Mouse (Mus musculus): Measurements from ENCODE around the gene Zfp507. TPM values are rescaled to one million over a fixed set of nuclear protein-coding genes. Genes with fewer than 3 reads are reported as not detected.

The Zfp507 gene
- polyA plus RNA-seq, 1 experiment, result 2.4 TPM

DNA sequence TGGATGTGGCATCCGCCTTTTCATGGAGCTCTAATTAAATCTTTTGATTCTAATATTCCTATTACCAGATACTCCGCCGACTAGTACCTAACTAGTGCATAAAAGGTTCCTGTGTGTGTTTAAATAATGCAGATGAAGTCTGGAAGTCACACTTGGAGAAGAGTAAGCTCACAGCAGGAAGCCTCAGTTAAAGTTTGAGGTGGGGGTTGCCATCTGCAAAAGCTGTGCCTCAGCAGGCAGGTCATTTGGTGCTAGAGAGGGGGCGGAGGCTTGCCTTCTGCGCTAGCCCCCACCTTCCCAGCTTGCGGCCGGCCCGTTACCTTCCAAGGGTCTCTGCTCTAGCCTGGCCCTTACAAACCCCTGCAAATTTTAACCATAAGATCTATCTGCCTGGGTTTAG, 11.9 kb downstream of the Zfp507 start:
- Histone ChIP-seq H3K4me3 (replicated peaks) (no peak overlapping the region), H3K9me3 (no peaks in the 10 kb centered on the region), H3K36me3 (replicated peaks; ENCODE audit: low read length) (peaks cover 94% of the 10 kb centered on the region), H3K4me1 (peaks cover 66% of the 10 kb centered on the region), H3K27me3 (replicated peaks) (peaks cover 7% of the 10 kb centered on the region)
- no peak for TF ChIP-seq GATA1 (IDR thresholded peaks at IDR 0.05; ENCODE audit: borderline replicate concordance, low read length)
- no peak for TF ChIP-seq FLI1 (IDR thresholded peaks at IDR 0.05; ENCODE audit: low read length)

DNA sequence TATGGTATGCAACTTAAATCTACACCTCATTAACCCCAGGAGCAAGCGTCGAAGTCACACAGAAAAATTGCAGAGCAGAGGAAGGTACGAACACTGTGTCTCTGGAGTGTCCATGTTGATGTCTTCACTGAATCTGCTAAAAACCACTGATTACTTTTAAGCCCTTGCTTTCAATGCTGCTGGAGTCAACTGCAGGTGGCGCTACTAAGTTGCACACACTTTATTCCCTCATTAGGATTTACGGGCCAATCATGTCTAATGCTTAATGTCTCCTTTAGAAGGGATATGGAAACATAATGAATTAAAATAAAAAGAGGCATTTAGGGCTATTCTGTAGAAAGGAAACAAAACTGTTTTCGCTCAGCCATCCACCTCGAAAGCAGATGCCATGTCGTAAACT, 12.6 kb downstream of the Zfp507 start:
- peaks cover 7% of the 10 kb centered on the region for H3K27me3 ChIP-seq (replicated peaks)
- TF ChIP-seq GATA1 (IDR thresholded peaks at IDR 0.05; ENCODE audit: borderline replicate concordance, low read length) (no peak), FLI1 (IDR thresholded peaks at IDR 0.05; ENCODE audit: low read length) (no peak)
- no peaks in the 10 kb centered on the region for H3K9me3 ChIP-seq
- H3K4me3 ChIP-seq (replicated peaks), result no peak overlapping the region
- peaks cover 58% of the 10 kb centered on the region for H3K4me1 ChIP-seq
- peaks cover 98% of the 10 kb centered on the region for H3K36me3 ChIP-seq (replicated peaks; ENCODE audit: low read length)

DNA sequence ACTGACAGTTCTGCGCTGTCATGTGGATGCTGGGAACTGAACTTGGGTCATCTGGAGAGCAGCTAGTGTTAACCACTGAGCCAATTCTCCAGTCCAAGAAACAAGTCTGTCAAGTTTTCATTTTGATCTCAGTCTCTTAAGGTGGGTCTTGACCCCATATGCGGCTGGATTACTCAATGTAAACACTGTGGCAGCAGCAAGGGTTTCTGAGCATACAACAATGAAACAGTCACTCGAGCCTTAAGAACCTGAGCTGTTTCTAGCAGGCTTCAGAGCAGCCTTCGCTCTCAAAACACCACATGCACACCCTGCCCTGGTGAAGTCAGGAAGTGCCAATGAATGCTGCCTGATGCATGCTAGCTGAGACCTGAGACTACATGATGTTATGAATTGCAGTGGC, 17.2 kb downstream of the Zfp507 start:
- no peaks in the 10 kb centered on the region for H3K9me3 ChIP-seq
- no peaks in the 10 kb centered on the region for H3K27me3 ChIP-seq (replicated peaks)
- no peak for TF ChIP-seq FLI1 (IDR thresholded peaks at IDR 0.05; ENCODE audit: low read length)
- TF ChIP-seq GATA1 (IDR thresholded peaks at IDR 0.05; ENCODE audit: borderline replicate concordance, low read length), result no peak
- H3K4me3 ChIP-seq (replicated peaks), result no peak overlapping the region
- H3K36me3 ChIP-seq (replicated peaks; ENCODE audit: low read length), result peaks cover 99% of the 10 kb centered on the region
- peaks cover 19% of the 10 kb centered on the region for H3K4me1 ChIP-seq

DNA sequence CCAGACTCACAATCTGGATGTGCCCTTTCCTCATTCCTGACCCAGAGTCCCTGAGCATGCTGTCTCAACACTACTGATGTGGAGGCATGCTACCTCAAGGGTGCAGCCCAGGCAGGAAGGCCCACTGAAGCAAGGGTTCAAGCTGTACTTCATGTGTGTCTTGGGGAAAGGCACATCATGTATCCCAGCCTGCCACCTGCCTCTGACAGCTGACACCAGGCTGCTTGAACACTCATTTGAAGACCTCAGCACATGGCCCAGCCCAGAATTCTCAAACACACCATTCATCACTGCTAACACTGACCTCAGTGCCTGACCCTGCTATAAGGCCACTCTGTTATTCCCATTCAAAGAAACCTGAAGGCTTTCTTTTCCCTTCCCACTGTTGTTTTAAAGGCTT, 20.6 kb downstream of the Zfp507 start:
- no peaks in the 10 kb centered on the region for H3K27me3 ChIP-seq (replicated peaks)
- H3K4me1 ChIP-seq, result peaks cover 5% of the 10 kb centered on the region; the same call in 1 of the 2 replicates
- peaks cover 95% of the 10 kb centered on the region for H3K36me3 ChIP-seq (replicated peaks; ENCODE audit: low read length)
- H3K9me3 ChIP-seq, result no peaks in the 10 kb centered on the region
- peak overlapping the region; percentile 53 for H3K4me3 ChIP-seq (replicated peaks)
- no peak for TF ChIP-seq GATA1 (IDR thresholded peaks at IDR 0.05; ENCODE audit: borderline replicate concordance, low read length)
- TF ChIP-seq FLI1 (IDR thresholded peaks at IDR 0.05; ENCODE audit: low read length), result no peak

DNA sequence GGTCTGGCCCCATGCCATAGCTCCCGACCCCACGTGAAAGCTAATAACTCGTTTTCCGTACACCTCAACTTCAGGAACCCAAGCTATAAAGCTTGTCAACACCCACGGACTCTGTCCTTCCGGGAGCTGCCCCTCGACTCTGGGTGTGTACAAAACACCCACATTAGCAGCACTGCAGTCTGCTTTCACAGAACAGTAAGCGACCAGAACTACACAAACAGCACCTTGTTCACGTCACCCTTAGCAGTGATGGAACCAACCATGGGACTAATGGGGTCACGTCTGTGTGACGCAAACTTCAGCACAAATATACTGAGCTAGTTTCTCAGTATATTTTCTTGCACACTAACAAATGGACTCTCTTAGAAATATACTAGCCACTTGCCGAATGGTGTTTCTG, 28.7 kb downstream of the Zfp507 start:
- Histone ChIP-seq H3K4me1 (0 out of 2 replicates have a peak, but pooled peaks cover 3% of the 10 kb centered on the region), H3K4me3 (replicated peaks) (no peak overlapping the region), H3K27me3 (replicated peaks) (no peaks in the 10 kb centered on the region), H3K9me3 (no peaks in the 10 kb centered on the region), H3K36me3 (replicated peaks; ENCODE audit: low read length) (peaks cover 78% of the 10 kb centered on the region)
- no peak for TF ChIP-seq FLI1 (IDR thresholded peaks at IDR 0.05; ENCODE audit: low read length)
- no peak for TF ChIP-seq GATA1 (IDR thresholded peaks at IDR 0.05; ENCODE audit: borderline replicate concordance, low read length)

DNA sequence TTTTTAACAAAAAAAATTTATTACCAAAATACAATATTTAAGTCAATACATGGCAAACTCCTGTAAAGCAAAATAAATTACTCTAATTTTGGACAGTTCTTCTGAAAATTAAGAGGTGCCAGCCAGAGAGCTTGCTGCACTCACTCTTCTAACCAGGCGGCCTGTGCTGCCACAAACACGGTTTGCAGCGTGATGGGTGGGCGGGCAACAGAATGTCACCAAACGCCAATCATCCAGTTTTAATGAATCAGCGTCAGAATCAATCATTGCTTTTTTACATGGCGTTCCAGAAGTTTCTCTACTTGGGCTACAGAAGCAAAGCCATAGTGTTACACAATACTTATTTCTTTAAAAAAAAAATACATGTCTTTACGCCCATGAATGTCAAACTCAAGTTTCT, 30.5 kb downstream of the Zfp507 start:
- TF ChIP-seq FLI1 (IDR thresholded peaks at IDR 0.05; ENCODE audit: low read length) (no peak), GATA1 (IDR thresholded peaks at IDR 0.05; ENCODE audit: borderline replicate concordance, low read length) (no peak)
- peaks cover 64% of the 10 kb centered on the region for H3K36me3 ChIP-seq (replicated peaks; ENCODE audit: low read length)

DNA sequence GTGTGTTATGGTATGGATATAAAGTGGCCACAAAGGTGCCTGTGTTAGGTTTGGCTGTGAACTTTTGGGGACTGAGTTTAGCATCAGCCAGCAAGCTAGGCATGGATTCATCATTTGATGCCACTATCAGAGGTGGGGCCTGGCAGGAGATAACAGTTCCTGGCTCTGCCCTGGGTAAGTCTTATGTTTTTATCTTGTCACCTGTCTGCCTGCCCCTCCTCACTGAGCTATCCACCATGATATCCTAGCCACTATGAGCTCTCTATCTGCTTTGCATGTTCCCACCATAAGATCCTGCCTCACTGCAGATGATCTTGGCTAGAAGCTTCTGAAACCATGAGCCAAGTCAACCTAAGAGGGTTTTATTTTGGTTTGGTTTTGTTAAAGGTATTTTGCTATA, 31.7 kb downstream of the Zfp507 start:
- H3K4me3 ChIP-seq (replicated peaks), result no peak overlapping the region
- TF ChIP-seq FLI1 (IDR thresholded peaks at IDR 0.05; ENCODE audit: low read length), result no peak
- TF ChIP-seq GATA1 (IDR thresholded peaks at IDR 0.05; ENCODE audit: borderline replicate concordance, low read length), result no peak
- no peaks in the 10 kb centered on the region for H3K9me3 ChIP-seq
- peaks cover 6% of the 10 kb centered on the region for H3K27me3 ChIP-seq (replicated peaks)
- H3K36me3 ChIP-seq (replicated peaks; ENCODE audit: low read length), result peaks cover 54% of the 10 kb centered on the region
- 0 out of 2 replicates have a peak, but pooled peaks cover 3% of the 10 kb centered on the region for H3K4me1 ChIP-seq

More for the DNA sequence above, 30.5 kb downstream of the Zfp507 start:
- Histone ChIP-seq H3K9me3 (no peaks in the 10 kb centered on the region), H3K27me3 (replicated peaks) (peaks cover 3% of the 10 kb centered on the region), H3K4me1 (0 out of 2 replicates have a peak, but pooled peaks cover 3% of the 10 kb centered on the region), H3K4me3 (replicated peaks) (no peak overlapping the region)

DNA sequence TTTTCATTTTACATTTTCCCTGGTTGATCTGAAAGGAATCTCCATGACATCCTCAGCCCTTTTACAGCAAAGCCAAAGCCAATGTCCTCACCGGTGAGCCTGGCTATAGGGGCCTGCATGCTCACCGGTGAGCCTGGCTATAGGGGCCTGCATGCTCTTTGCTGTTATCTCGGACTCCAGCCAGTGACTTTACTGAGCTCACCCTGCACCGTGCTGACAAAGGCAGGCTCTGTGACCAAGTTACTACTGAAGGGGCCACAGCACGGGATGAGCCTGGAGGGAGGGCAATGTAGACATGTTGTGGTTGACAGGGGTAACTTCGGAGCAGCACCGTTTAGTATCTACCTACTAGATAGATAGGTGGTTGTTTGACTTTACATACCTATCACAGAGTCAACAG, 32.7 kb downstream of the Zfp507 start:
- peaks cover 10% of the 10 kb centered on the region for H3K27me3 ChIP-seq (replicated peaks)
- peaks cover 44% of the 10 kb centered on the region for H3K36me3 ChIP-seq (replicated peaks; ENCODE audit: low read length)
- no peak for TF ChIP-seq GATA1 (IDR thresholded peaks at IDR 0.05; ENCODE audit: borderline replicate concordance, low read length)
- TF ChIP-seq FLI1 (IDR thresholded peaks at IDR 0.05; ENCODE audit: low read length), result no peak
- H3K9me3 ChIP-seq, result no peaks in the 10 kb centered on the region
- H3K4me3 ChIP-seq (replicated peaks), result no peak overlapping the region
- H3K4me1 ChIP-seq, result 0 out of 2 replicates have a peak, but pooled peaks cover 3% of the 10 kb centered on the region

DNA sequence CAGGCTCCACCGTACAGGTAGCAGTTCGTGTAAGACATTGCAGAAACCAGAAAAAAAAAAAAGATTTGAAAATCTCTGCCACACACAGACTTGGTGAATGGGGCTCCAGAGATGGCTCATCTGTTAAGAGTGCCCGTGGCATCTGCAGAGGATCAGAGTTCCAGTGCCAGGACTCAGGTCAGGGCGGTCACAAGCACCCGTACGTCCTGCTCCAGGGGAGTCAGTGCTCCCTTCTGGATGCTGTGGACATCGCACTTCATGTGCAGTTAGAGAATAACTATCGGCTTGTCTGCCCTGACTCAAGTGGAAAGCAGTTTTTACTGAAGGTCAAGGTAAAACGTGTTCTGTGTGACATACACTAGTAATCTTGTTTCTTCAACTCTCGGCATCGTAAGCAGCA, 38.3 kb downstream of the Zfp507 start:
- Histone ChIP-seq H3K27me3 (replicated peaks) (peaks cover 19% of the 10 kb centered on the region), H3K4me3 (replicated peaks) (no peak overlapping the region), H3K4me1 (no peaks in the 10 kb centered on the region), H3K36me3 (replicated peaks; ENCODE audit: low read length) (no peaks in the 10 kb centered on the region), H3K9me3 (peaks cover 20% of the 10 kb centered on the region)
- TF ChIP-seq GATA1 (IDR thresholded peaks at IDR 0.05; ENCODE audit: borderline replicate concordance, low read length), result no peak

DNA sequence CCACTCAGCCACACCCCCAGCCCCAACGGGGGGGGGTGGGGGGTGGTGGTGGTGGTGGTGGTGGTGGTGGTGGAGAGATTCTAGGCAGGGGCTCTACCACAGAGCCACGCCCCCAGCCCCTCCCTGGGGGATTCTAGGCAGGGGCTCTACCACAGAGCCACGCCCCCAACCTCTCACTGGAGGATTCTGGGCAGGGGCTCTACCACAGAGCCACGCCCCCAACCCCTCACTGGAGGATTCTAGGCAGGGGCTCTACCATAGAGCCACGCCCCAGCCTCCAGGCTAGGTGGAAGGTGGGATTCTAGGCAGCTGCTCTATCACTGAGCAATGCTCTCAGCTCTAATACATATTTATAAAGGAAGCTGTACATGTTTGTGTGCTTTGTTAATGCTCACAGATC, 41.0 kb downstream of the Zfp507 start:
- Histone ChIP-seq H3K9me3 (peaks cover 20% of the 10 kb centered on the region), H3K4me1 (peaks cover 6% of the 10 kb centered on the region; the same call in 1 of the 2 replicates), H3K27me3 (replicated peaks) (peaks cover 14% of the 10 kb centered on the region), H3K36me3 (replicated peaks; ENCODE audit: low read length) (no peaks in the 10 kb centered on the region), H3K4me3 (replicated peaks) (no peak overlapping the region)
- TF ChIP-seq GATA1 (IDR thresholded peaks at IDR 0.05; ENCODE audit: borderline replicate concordance, low read length) (no peak), FLI1 (IDR thresholded peaks at IDR 0.05; ENCODE audit: low read length) (no peak)

DNA sequence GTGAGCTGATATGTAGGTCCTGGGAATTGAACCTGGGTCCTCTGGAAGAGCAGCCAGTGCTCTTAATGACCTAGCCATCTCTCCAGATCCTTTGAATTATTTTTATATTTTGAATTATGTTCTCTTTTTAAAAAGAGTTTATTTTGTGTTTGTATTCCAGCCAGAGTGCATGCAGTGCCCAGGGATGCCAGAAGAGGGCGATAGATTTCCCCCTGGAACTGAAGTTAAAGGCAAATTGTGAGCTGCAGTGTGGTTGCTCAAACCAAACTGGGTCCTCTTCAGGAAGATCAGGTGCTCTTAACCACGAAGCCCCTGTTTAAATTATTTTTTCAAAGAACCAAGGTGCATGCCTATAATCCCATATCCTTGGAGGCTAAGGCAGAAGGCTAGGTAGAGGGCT, 43.2 kb downstream of the Zfp507 start:
- no peak overlapping the region for H3K4me3 ChIP-seq (replicated peaks)
- H3K36me3 ChIP-seq (replicated peaks; ENCODE audit: low read length), result no peaks in the 10 kb centered on the region
- peaks cover 20% of the 10 kb centered on the region for H3K9me3 ChIP-seq
- H3K27me3 ChIP-seq (replicated peaks), result peaks cover 9% of the 10 kb centered on the region
- H3K4me1 ChIP-seq, result peaks cover 25% of the 10 kb centered on the region
- TF ChIP-seq FLI1 (IDR thresholded peaks at IDR 0.05; ENCODE audit: low read length) (no peak), GATA1 (IDR thresholded peaks at IDR 0.05; ENCODE audit: borderline replicate concordance, low read length) (no peak)

All from megakaryocyte, embryonic 14.5 days (primary cell).